Mouse (Mus musculus) embryo, embryonic 10.5 days (tissue): ENCODE results near the gene Fkbp11.

Experiments used
- DNase-seq: peaks from one replicate; pipeline ENCODE4 v3.0.0-alpha.2; 2015; ENCODE audit warnings: low spot score

The Fkbp11 gene

DNA sequence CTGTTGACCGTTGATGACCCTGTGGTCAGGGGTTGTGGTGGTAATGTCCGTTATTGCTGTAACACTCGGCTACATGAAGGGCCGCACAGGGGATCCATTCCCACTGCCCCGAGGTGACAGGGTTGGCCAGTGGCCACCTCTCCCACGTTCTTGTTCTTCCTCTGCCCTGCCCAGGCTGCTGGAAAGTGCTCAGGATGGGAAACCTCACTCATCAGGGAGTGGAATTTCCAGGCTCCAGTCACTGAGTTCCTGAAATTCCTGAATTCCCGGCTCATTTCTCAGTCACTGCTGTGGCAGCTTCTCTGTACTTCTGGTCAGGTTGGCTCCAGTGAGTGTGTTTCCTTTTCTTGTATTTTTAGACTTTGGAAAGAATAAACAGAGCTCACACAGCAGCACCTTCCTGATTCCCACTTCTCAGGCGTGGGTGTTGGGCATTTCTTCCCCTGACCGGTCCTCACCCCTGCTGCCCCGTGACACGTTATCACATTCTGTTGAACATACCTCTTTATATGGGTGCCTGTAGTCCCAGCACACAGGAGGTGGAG lies 35.8 kb downstream of the Fkbp11 start:
- peak; percentile 49 for DNase-seq

DNA sequence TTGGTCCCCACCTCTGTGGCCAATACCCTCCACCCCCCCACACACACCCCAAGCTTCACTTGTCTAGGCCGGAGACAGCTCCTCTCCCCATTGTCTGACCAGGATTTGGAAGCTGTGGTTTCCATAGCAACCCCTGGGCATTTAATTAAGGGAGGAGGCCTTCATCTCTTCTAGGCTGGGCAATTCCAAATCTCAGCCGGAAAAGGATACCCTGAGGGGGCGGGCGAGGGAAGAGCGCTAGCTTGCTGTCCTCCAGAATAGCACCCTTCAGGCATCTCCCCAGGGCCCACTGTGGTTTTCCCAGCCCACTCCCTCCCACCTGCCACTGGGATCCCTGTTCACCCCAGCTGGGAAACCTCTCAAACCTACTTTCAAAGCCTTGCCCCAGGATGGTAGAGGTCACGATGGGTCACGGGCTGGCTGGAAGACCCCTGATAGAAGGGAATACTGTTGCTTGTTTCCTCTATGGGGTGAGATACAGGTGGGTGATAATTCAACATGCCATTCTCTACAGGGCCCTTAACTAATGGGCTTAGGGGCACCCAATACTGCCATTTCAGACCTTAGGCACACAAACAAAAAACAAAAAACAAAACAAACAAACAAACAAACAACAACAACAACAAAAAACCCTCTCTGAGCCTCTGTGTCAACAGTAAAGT lies 36.4 kb downstream of the Fkbp11 start:
- DNase-seq = peak; percentile 85

DNA sequence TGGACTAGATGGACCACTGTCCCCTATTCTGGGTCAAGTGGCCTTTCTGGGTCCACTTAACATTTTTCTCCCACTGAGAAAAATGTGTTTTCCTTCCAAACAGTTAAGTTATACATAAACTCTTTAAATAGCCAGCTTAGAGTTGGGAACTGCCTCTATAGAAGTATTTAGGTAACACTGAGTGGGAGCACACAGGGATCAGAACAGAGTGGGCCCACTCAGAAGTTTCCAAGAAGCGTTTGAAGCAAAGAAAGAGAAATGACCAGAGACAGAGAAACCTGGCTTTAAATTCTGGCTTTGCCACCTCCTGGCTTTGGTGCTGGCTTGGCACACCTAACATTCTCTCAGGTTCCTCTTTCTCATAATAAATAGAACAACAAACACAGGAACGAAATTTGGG lies 38.3 kb downstream of the Fkbp11 start:
- no peak for DNase-seq

DNA sequence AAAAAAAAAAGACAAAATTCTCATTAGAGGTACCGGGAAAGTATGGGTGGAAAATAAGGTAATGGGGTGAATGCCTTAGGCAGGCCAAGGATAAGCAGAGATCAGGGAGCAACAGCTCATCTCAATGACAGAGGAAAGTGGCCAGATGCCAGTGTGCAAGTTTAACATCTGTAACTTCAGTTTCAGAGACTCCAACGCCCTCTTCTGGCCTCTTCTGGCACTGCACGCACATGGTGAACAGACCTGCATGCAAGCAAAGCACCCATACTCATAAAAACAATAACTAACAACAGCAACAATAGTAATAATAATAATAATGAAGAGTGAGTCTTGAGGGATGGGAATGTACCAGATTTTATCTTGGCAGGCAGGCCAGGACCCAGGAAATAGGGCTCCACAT lies 42.1 kb downstream of the Fkbp11 start:
- DNase-seq = no peak

DNA sequence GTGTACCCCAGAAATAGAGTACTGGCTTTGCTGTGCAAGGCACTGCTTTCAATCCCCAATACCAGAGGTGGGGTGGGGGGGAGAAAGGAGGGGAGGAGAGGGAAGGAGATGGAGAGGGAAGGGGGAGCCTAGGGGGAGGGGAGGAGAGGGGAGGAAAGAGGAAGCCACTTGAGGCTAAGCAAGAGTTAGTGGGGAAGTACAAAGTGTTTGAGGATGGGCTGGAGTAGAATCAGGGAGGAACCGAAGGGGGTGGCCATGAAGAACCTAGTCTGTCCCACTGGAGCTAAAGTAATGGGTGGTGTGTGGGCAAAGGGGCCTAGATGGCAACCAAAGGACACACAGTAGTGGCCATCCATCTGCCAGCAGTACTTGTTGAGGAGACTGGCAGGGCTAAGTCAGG lies 44.3 kb downstream of the Fkbp11 start:
- DNase-seq = no peak

DNA sequence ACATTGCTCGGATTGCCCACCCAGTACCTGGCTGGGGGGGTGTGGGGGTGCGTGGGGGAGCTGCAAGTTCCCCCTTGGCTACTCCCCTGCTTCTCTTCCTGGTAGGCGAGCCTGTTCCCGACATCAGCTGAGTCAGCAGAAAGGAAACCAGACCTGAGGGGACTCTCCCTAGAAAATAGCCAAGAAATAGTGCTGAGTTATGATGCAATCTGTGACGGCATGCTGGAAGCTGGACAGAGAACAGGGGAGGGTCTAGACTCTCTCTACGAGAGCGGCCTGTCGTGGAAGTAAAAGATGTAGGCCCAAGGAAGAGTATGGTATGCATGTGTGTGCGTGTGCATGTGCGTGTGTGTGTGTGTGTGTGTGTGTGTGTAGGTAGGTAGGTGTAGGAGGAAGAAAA lies 44.8 kb downstream of the Fkbp11 start:
- no peak for DNase-seq

DNA sequence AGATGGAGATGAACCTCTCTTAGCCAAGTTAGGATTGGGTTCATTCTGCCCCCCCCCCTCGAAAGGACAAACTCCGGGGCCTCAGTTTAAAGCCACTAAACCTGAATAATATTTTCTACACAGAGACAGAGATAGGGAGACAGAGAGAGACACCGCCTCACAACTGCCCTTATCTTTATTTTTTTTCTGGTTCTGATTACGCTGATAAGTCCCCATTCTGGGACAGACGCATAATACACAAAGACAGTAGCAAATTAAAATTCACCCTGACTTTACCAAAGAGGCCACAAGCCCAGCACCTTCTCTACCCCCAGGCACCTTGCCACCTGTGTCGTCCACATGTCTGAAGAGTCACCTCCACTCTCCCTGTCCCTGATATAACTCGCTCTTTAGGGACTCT lies 46.4 kb downstream of the Fkbp11 start:
- DNase-seq = no peak

DNA sequence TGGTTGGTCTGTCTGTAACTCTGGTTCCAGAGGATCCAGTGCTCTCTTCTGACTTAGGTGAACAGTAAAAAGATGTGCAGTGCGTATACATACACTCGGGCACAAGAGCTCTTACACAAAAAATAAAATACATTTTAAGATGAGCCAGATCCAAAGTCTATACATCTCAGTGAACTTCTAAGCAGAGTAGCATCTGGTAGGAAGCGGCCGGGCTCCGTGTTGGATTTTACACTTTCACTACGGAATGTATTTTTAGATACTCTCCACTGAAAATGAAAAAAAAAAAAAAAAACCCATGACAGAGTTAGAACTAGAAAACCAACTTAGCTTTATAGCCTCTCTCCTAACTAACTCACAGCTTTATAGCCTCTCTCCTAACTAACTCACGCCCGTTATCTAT lies 47.3 kb downstream of the Fkbp11 start:
- no peak for DNase-seq

DNA sequence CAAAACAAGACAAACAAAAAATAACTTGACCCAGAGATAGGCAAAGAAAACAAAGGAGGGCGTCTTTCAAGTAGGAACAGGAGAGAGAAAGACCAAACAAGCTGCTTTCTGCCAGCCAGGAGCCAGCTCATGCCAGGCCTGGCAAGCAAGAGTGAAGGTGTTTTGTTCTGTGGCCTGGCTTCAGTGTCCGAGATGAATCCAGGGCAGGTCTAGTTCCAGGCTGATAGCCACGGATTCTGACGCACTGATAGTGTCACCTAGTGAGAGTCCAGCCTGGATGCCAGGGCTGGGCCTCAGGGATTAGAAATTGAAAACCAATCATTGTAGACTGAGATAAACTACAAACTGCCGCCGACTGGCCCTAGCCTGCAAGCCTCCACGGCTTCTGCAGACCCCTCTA lies 50.0 kb downstream of the Fkbp11 start:
- no peak for DNase-seq

DNA sequence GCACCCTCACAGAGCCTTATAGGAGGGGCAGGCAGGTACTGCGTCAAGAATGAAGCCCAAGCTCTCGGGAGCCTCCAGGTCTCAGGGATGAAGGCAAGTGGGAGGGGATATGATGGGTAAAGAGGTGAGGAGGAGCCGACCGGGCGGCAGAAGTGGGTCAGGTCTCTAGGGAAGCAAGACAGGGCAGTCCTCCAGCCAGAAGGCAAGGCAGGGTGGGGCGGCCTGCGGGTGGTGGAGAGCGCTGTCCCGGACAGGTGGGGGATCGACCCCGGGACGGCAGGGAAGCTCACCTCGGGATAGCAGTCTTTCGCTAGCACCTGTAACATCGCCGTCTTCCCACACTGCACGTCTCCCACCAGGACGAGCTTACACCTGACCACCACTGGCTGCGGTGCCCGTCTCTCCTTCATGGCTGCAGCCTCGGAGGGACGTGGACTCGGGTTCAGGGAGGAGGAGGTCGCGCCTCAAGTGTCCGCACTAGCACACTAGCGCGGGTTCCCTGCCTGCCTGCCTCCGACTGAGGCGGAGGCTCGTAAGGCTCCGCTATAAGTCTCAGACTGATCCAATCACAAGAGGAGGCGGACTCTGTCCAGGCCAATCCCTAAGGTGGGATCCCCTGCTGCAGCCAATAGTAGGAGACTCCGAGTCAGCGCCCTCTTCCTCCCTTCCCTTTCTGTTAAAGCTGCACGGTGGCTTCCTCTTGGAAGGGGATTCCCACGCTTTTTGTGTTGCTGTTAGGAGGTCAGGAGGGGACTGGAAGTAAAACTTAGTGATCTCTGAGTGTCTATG lies 50.9 kb downstream of the Fkbp11 start, which contains the start of gene Rnd1:
Rnd1 (minus strand) TSS at position 522 of the 789 bp plus-strand sequence.
- DNase-seq = peak; percentile 93

DNA sequence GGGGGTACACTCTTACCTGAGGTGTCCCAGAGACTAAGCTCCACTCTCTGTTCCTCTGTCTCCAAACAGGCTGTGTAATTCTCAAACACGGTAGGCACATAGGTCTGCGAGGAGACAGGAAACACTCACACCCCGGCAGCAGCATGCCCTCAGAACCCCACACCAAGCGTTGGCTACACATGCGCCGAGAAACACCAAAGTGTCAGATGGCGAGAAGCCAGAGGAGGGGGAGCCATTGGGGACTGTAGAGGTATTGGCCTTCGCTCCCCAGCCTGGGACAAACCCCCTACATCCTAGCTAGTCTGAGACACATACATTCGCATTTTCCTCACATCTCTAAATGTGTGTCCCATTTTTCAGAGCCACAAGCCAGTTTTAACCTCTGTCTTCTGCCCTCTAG lies 51.5 kb downstream of the Fkbp11 start:
- no peak for DNase-seq

DNA sequence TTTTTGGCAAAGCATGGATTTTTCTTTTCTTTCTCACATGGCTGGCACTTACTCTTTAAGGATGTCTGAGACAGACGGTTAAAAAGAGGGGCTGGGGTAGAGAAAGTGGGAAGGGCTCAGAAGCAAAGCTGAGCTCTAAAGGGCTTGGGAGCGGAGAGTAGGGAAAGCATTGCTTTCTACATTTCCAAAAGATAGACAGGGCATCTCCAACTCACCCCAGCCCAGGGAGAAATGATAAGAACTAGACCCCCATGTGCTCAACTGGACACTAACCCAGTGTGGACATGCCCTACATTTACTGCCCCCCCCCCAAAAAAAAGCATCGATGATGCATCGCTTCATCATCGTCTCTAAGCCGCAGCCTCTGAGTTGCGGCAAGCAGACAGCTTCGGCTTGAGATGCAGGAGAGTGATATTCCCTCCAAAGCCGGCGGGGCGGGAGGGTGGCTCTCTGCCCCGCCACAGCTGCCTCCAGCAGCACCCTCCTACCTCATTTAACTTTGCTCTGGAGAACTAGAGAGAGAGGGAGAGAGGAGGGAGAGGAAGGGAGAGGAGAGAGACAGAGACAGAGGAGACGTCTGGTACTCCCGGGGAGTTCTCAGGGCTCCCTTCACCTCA lies 52.3 kb downstream of the Fkbp11 start:
- peak; percentile 39 for DNase-seq

DNA sequence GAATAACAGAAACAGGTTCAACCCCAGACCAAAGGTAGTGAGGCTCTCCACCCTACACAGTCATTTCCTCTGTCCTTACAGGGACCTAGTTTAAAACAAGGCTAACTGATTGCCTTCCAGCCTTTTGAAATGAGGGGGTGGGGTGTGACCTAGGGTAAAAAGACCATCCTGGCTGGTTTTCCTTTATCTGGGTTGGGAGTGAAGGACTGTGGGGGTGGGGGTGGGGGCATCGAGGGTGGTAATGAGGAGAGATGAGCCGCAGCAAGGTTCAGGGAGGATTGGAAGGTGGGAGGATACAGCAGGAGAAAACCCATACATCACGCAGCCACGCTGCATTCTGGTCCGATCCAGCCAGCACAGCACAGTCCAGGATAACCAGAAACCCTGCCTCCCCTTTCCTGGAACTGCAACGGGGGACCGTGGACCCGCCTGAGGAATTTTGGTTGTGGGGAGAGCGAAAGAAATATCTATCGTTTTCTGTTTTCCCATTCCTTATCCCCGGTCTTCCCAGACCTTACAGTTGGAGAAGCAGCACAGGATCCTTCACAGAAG lies 52.9 kb downstream of the Fkbp11 start:
- no peak for DNase-seq
